Mouse (Mus musculus): ENCODE measurements around the gene Gm10197.

Gm10197 gene

DNA sequence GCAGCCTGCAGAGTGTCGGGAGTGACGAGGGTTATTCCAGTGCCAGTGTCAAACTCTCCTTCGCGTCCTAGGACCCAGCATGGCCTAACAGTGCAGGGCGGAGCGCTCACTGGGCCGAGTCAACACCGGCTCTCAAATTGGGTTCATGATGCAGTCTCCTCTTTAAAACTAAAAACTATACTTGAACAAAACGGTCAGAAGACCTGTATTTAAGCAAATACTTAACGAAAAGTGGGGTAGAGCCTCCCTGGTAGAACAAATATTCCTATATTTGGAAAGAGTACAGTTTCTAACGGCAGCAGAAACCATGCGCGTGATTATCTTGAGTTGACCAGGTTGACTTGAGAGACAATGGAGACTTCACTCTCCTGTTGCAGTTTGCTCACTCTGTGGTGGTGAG lies at the start of gene Gm10197:
Gene Gm10197, minus strand, starts transcription at position 101 of the 400 bp plus-strand sequence.
- in situ Hi-C loops (cut with MseI, MboI), result no loop called here

DNA sequence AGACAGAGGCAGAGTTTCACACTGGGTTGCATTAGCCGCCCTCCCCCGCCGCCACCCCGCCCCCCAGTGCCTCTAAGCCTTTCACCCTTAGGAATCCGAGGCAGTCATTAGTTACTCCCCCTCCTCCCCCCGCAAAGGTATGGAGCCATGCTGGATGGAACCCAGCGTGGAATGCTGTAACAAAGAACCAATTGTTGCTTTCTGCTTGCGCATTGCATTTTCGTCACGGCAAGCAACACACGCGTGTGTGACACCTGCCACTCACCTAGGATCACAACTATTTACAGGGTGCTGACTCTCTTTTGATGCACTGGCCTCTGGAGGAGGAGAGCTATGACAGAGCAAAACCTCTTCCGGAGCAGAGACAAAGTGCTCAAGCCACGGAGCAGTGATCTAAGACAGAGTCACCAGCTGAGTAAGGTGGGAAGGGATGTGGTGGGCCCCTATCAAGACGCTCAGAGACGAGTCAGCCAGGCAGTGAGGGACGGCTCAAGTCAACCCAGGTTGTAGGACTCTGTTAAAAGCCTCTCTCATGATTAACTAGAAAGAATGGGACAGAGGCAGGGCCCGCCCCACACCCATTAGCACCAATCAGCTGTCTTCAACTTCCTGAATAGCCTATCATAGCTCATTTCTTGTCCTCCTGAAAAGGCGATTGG lies 49.5 kb upstream of the Gm10197 start:
- in situ Hi-C loops (cut with MseI, MboI), result loop anchor here in 1 of 2 experiments (5.0 kb wide), 1 partner anchor 36 kb away; no protein-coding TSS in a partner anchor

DNA sequence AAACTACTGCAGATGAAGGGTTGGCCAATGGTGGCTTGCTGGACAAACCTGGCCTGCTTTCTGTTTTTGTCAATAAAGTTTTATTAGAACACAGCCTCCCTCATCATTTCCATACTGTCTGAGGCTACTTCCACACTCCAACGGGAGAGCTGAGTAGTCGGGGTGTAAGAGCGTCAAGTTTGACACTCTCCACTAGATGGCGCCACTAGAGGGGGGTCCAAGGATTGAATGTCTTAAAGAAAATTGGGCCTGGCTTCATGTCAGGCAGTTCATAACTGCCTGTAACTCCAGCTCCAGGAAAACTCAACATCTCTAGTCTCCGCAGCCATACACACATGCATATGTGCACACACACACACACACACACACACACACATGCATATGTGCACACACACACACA lies 48.3 kb upstream of the Gm10197 start:
- in situ Hi-C loops (cut with MseI, MboI), result loop anchor here in 1 of 2 experiments (5.0 kb wide), 1 partner anchor 37 kb away; no protein-coding TSS in a partner anchor

DNA sequence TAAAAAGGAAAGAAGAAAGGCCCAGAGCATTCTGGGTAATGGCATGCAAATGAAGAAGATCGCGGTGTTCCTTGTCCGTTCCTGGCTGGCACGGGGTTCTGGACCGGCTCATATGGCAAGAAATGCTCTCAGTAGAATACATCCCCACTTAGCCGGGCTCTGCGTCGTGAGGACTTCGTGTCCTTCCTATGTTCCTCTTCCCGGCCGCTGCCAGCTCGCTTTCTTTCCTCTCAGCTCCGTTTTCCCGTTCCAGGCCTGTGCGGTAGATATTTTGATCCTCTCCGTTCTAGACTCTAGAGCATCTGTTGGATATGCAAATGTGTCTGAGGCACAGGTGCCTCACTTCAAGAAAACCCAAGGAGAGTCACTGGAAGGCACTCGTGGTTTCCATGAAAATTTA lies 43.6 kb upstream of the Gm10197 start:
- in situ Hi-C loops (cut with MseI, MboI), result no loop called here

DNA sequence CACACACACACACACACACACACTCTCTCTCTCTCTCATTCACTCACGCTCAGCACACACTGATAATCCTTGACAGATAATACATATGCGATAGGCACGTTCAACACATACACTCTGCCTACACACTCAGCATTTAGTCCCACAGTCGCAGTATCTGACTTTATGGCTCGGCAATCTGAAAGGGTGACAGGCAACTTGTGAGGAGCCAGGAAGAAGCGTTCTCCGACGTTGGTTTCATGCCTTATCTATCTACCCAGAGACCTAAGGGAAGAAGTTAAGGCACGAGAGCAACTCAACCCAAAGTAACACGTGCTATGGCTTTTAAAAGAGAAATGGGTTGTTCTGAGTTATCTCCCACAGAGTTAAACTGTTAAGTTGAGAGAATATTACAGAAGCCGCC lies 43.1 kb upstream of the Gm10197 start:
- in situ Hi-C loops (cut with MseI, MboI), result loop anchor here in 1 of 2 experiments (5.0 kb wide), 1 partner anchor 158 kb away; no protein-coding TSS in a partner anchor

DNA sequence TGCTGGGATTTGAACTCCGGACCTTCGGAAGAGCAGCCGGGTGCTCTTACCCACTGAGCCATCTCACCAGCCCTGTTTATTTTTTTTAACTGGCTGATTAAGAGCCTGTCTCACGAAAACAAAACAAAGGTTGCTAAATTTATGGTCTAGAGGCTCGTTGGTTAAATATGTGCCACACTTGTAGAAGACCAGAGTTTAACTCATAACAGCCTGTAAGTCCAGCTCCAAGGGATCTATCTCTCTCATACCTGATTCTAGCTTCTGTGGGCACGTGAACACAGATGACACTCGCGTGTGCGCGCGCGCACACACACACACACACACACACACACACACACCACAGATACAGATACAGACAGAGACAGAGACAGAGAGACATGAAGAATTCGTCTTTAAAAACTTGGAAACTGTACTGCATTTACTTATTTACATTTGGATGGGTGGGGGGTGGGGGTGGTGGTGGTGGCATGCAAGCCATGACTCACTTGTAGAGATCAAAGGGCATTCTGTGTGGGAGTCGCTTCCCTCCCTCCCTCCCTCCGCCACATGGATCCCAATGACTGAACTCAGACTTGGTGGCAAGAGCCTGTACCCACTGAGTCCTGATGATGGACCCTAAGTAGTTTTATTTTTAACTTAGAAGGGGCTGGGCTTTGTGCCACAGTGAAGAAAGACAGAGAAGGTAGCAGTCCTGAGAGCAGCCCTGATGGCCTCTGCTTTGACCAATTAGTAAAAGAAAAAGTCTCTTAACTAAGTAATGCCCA lies 42.2 kb upstream of the Gm10197 start:
- in situ Hi-C loops (cut with MseI, MboI), result loop anchor here in 1 of 2 experiments (5.0 kb wide), 1 partner anchor 159 kb away; no protein-coding TSS in a partner anchor

DNA sequence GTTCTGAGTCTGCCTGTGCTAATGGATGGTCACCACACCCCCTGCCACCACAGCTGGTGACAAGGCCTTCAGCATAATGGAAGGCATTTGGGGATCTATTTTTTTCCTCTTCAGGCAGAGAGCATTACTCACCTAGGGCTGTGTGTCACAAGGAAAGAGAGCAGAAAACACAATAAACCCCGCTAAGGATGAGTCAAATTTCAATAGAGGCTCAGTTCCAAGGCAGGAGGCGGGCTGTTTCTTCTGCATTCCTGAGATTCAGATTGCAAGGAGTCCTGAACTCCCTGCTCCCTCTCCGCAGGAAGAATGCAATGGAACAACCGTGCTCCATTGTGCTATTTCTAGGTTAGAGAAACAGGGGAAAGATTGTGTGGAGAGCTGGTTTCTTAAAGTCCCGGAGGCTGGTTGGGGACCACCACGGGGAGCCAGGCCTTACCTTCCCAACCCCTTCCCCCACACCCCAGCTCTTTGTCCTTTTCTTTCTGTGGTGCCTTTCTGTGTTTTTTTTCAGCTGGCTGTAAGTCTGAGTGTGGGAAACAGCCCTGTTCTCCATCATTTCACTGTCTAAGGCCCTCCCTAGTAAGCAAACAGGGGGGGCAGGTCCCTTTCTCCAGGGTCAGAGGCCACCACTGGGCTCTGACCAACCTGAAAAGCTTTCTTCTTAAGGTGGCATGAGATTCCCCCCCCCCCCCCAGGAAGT lies 40.7 kb upstream of the Gm10197 start:
- in situ Hi-C loops (cut with MseI, MboI), result loop anchor here in 1 of 2 experiments (5.0 kb wide), 1 partner anchor 160 kb away; no protein-coding TSS in a partner anchor

DNA sequence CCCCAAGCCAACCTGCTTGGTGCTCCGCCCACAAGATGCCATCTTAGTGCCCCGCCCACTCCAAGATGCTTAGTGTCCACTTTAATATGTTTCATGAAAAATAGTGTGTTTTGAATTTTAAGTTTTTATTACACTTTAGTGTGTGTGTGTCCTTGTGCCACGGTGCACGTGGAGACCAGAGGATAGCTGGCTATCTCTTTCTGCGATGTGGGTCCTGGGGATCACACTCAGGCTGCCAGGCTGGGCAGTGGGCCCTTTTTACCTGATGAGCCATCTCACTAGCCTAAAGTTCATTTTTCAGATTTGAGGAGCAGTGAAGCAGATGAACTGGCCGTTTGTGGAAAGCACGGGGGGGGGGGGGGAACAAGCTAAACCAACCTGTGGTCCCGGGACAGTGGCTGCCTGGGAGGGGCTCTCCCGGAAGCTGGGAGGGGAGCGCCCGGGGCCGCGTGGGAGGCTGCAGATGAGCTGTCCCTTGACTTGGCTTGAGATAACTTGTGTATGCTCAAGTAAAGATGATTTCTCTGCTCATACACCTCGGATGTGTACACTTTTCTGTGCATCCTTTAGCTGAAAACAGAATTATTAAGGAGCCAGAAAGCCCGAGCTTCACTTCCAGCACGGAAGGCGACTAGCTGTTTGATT lies 38.2 kb upstream of the Gm10197 start:
- in situ Hi-C loops (cut with MseI, MboI), result loop anchor here in 1 of 2 experiments (5.0 kb wide), 1 partner anchor 163 kb away; no protein-coding TSS in a partner anchor

DNA sequence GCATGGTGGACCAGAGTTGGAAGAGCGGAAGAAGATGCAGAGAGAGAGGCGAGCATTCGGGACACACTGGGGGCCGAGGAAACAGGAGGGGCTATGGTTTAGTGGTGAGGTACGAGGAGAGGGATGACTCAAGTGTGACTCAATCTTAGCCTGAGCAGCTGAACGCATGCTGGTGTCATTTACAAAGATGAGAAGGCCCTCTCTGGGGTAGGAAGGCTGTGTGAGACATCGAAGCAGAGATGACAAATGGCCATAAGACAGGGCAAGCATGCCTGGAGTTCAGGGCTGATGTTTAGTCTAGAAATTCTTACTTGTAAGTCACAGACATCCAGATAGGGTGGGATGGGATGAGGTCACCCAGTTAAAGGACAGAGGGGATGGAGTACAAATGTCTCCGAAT lies 36.8 kb upstream of the Gm10197 start:
- in situ Hi-C loops (cut with MseI, MboI), result no loop called here

DNA sequence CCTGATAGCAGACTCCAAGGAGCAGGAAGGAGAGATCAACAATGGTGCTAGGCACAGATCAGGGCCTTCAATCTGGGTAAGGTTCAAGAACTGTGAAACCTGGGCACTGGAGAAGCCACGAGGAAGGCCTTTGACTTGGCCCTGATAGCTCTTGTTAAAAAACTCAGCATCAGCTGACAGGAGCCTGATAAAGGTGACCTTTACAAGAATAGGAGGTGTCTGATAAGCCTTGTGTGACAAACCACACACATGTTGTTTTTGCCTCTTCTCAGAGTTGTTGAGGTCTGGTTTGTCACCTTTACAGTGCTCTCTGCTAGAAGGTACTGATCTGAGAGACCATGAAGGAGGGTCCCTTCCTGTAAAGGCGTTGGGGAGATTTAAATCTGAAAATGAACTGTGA lies 35.8 kb upstream of the Gm10197 start:
- in situ Hi-C loops (cut with MseI, MboI), result no loop called here

DNA sequence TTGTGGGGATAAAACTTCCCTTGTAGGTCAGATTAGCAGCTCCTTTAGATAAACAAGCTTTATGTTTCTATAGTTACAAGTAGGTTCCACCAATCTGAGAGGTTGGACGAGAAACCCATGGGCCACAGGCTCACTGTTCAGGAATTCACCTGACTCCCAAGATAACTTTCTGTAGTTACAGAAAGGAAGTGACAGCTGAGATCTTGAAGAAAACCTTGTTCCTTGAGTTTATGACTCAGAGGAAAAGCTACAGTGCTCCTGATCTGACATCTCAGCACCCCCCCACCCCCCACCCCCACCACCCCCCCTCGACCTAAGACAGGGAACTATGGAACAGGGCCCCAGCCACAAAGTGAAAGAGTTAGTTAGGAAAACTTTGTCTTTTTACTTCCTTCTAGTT lies 34.2 kb upstream of the Gm10197 start:
- in situ Hi-C loops (cut with MseI, MboI), result no loop called here

DNA sequence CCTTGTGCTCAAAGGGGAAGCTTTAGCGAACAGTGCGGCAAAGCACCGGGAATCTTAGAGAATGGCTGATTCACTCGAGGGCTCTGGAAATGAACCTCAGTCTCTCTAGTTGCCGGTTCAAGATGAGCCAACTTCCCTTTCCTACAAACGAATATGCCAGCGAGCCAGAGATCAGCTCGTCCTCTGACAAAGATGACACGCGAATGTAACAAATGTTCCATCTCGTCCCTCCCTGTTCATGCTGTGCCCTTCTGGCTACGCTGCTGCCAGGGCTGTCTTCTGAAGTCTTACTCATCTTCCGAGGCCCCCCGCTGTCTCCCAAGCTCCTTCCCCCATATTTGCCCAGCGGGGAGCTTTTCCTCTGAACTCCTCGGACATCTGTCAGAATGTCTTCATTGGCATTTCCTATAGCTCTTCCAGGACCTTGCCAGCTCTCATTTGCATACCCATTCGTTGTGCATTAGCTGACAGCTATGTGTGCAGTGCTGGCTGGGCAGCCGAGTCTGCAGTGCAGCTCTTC lies 33.3 kb upstream of the Gm10197 start:
- in situ Hi-C loops (cut with MseI, MboI), result no loop called here

DNA sequence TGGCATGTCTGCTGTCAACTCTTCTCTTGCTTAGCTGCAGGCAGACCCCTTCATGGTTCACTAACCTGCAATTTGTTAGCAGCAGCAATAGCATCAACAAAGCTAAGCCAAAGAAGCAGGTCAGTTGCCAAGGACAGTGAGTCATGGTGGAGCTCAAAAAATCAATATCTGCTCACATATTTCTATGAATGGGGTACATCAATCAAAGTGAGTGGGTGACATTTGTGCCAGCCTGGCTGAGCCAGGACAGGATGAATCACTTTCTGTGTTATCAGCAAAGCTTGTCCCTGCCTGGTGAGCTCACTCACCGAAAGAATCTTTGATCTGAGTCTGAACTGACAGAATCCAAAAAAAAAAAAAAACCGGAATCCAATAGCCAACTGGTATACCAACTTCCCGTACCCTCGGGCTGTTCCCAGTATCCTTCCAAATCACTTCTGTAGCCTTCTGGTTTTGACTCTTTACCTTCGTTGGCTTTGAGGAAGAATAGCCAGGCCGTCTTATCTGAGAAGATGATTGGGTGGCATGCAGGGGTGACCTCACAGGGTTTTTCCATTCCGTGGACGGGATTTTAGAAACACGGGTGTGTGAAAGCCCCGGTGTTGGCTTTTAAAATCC lies 32.8 kb upstream of the Gm10197 start:
- in situ Hi-C loops (cut with MseI, MboI), result no loop called here

DNA sequence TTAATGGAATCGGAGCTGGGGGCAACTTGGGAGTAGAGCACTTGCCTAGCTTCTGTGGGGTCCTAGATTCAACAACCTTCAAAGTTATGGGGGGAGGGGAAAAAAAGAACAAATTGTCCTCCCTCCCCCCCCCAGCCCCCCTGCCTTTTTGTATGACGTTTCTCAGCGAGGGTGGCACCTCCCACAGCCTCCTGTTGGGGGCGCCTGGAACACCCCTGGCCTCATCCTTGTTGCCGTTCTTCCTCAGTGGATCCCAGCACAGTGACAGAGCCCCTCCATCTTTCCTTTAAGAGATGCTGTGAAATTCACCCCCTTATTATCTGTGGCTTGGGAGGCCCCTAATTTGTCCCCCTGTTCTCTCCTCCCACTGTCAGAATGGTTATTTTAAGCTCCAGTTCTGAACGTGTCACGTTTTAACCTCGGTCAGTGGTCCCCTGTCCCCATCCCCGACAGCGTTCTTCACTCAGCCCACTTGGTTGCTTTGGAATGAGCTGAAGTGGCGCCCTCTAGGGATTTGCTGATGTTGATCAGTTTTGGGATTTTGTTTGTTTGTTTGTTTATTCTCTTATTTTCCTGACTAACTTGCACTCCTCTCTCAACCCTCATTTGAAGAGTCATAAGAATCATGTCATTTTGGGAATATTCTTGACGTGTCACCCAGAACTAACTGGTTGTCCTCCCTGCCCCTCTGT lies 31.3 kb upstream of the Gm10197 start:
- in situ Hi-C loops (cut with MseI, MboI), result no loop called here

DNA sequence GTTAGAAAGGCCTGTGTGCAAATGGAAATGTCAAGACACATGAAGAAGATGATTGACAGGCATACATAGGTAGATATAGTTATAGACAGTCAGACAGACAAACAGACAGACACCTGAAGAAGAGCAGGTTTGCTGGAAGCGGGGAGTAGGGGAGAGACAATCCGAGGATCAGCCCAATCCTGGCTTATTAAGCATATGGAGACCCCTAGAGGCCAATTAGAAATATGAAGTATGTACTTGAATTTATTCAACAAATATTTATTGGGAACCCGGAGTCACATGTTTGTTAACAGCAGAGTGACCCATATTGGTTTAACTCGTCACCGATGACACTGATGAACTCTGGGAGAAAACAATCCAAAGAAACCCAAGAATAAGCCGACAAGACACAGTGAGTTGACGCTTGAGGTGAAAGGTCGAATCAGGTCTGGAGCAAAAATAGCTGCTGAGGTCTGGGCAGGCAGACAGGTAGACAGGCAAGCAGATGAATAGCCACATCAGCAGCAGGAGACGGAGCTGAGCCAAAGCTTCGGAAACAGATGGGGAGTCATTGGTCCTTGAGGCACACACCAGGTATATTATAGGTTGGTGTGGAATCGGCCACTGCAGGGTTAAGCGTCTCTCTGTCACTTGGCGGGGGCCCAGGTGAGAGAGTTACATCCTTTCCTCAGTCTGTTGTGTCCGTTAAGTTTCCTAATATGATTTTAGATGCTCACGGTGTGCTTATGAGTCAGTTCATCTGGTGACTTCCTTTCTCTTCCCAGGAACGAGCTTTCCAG lies 29.0 kb upstream of the Gm10197 start:
- in situ Hi-C loops (cut with MseI, MboI), result no loop called here

DNA sequence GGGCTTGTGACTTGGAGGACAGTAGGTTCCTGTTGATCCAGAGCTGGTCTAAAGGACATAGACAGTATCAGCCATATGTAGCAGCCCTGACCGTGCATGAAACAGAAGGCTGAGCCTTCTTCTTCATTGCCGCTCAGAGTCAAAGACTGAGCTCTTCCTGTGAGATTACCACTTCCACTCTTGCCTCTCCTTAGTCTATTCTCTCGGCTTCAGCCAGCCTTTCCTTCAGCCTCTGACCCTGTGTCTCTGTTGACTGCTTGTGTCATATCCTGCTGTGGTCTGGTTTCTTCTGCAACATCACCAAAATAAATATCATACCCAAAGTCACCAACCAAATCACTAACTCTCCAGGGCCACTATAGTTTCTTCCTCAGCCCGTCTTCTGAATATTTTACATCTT lies 27.6 kb upstream of the Gm10197 start:
- in situ Hi-C loops (cut with MseI, MboI), result loop anchor here in 1 of 2 experiments (5.0 kb wide), 1 partner anchor 178 kb away; no protein-coding TSS in a partner anchor

DNA sequence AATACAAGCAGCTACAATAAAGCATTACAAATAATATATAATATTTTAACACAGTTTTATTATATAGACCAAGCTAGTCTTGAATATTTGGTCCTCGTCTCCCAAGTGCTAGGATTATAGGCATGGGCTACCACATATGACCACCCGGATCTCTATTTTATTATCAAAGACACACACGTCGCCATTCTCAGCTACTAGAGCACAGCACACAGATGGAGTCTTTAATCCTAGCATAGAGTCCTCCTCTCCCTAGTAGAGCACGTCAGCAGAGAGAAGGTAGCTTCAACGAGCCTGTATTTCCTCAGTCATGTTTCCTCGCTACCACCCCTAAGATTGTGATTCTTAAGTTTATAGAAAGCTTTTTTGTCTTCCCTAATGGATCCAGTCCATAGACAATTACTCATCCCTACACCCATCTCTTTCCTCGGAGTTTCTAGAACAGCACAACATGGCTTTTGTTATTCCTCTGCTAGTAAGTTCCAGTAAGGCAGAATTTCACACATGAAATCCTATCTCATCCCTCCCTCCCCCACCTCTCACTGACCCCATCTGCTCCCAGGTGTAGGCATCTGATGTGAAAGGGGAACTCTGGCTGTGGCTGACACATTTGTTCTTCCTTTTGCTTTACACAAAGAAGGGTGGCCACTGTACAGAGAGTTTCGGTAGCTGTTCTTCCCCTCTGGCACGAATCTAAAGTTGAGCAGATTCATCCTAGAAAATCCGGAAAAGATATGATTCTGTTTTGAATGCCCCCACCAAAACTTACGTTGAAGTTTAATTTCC lies 26.1 kb upstream of the Gm10197 start:
- in situ Hi-C loops (cut with MseI, MboI), result loop anchor here in 1 of 2 experiments (5.0 kb wide), 1 partner anchor 180 kb away; no protein-coding TSS in a partner anchor

DNA sequence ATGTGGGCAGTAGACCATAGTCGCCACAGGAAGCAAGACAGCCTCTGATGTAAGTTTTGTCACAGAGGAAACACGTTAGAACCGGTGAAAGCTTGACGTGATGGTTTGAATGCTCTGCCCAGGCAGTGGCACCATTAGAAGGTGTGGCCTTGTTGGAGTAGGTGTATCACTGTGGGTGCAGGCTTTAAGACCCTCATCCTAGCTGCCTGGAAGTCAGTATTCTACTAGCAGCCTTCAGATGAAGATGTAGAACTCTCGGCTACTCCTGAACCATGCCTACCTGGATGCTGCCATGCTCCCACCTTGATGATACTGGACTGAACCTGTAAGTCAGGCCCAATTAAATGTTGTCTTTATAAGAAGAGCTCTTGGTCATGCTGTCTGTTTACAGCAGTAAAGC lies 24.2 kb upstream of the Gm10197 start:
- in situ Hi-C loops (cut with MseI, MboI), result loop anchor here in 1 of 2 experiments (5.0 kb wide), 1 partner anchor 181 kb away; no protein-coding TSS in a partner anchor
